Mouse (Mus musculus): ENCODE data around the gene Asb2. TPM values are rescaled to one million over a fixed set of nuclear protein-coding genes. Genes with fewer than 3 reads are reported as not detected.

Gene Asb2
- polyA plus RNA-seq, 1 experiment from 2014 or later: 0.40 TPM

DNA sequence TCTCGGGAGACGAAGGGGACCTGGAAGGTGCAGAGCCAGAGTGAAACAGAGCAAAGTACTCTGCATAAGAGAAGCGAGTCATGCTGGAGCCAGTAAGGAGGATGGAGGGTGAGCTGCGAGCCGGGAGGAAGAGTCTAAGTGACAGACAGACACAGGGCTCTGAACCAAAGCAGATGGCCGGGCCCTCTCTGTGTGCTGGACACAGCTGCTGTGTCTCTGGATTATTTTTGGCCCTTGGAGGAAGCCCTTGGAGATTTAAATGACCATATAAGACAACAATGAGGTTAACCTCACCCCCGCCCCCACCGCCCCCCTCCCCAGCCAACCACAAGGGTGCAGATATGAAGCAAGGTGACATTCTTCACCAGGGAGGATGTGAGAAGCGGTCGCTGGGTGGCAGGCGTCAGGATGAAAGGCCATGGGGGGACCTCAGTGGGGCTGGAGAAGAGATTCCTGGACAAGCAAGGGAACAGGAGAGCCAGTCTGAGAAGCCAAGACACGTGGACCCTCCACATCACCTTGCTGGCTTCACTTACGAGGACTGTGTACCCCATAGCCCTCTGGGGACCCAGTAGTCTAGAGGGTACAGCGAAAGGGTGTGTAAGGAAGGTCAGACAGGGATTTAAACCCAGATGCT, 17.5 kb downstream of the Asb2 start:
- no peak overlapping the region for H3K27ac ChIP-seq (ENCODE audit: low read depth, low read length)

DNA sequence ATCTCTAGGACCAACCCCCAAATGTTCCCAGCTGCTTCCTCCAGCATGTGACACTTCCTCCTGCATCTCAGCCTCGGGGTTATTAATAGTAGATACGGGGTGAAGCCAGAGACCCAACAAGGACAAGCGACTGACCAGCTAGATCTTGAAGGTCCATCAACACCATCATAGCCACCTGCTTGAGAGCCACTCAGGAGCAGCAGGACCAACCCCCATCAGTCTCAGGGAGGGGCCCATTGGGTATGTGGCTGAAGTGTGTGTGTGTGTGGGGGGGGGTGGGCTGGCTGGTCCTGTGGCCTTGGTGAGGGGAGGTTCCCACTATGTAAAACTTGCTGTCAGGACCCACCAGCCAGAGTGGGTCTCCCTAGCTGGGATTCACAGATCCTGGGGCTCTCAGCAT, 19.0 kb downstream of the Asb2 start:
- H3K9me3 ChIP-seq (ENCODE audit: control insufficient read depth, low read length): no peaks in the 10 kb centered on the region
- H3K9ac ChIP-seq (ENCODE audit: low read length): no peak overlapping the region
- no peaks in the 10 kb centered on the region for H3K4me1 ChIP-seq (replicated peaks; ENCODE audit: control insufficient read depth, insufficient read depth, low read length)
- no peak overlapping the region for H3K27ac ChIP-seq (ENCODE audit: low read depth, low read length)
- no peaks in the 10 kb centered on the region for H3K27me3 ChIP-seq (ENCODE audit: control insufficient read depth, insufficient read depth, low read length)
- H3K4me3 ChIP-seq (ENCODE audit: low read depth, low read length): no peak overlapping the region
- H3K4me2 ChIP-seq (ENCODE audit: low read depth, low read length, severe bottlenecking): no peak overlapping the region
- H3K36me3 ChIP-seq (ENCODE audit: control insufficient read depth, insufficient read depth, low read length): no peaks in the 10 kb centered on the region
- ATAC-seq (replicated peaks; ENCODE audit: low FRiP score) (no peak), DNase-seq (ENCODE audit: low spot score) (no peak)
- 84% methylated on average over 3 of the region's 3 CpGs for WGBS

More for the DNA sequence above, 17.5 kb downstream of the Asb2 start:
- H3K4me1 ChIP-seq (replicated peaks; ENCODE audit: control insufficient read depth, insufficient read depth, low read length): no peaks in the 10 kb centered on the region
- DNase-seq (ENCODE audit: low spot score): no peak
- WGBS: 86% methylated on average over 14 of the region's 14 CpGs
- H3K9ac ChIP-seq (ENCODE audit: low read length): no peak overlapping the region
- no peaks in the 10 kb centered on the region for H3K9me3 ChIP-seq (ENCODE audit: control insufficient read depth, low read length)
- H3K36me3 ChIP-seq (ENCODE audit: control insufficient read depth, insufficient read depth, low read length): no peaks in the 10 kb centered on the region
- no peak overlapping the region for H3K4me2 ChIP-seq (ENCODE audit: low read depth, low read length, severe bottlenecking)
- ATAC-seq (replicated peaks; ENCODE audit: low FRiP score): no peak
- H3K4me3 ChIP-seq (ENCODE audit: low read depth, low read length): no peak overlapping the region
- no peaks in the 10 kb centered on the region for H3K27me3 ChIP-seq (ENCODE audit: control insufficient read depth, insufficient read depth, low read length)

DNA sequence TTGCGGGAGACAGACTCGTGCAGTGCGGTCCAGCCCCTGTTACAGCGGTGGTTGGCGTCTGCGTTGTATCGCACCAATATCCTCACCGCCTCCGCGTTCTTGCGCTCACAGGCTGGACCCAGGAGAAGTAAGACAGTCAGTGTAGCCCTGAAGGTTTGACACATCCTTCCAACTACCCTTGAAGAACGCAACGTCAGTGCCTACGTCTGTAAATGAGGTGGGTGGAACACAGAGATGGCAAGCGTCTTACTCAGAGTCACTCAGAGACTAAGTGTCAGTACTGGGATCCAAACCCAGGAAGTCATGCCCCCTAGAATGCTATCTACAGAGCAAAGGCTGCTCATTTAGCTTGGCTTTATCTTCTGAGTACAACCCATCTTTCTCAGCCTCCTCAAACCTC, 22.4 kb downstream of the Asb2 start:
- H3K27me3 ChIP-seq (ENCODE audit: control insufficient read depth, insufficient read depth, low read length): no peaks in the 10 kb centered on the region
- DNase-seq (ENCODE audit: low spot score): no peak
- ATAC-seq (replicated peaks; ENCODE audit: low FRiP score): no peak

DNA sequence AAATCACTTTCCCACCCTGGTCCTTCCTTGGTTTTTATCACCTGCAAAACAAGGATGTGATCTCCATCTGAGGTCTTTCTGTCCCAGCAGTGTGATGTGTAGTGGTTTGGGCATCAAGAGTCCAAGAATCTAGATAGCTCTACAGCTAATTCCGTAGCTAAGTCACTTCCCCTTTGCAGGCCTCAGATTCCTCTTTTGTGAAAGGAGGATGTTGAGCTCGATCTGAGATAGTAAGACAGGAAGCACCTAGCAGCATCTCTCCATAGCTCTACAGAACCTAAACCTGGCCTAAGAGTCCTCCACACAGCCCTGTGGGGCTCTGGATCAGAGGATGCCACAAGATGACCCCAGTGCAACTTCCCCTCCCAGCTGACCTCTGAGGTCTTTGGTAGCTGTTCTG, 22.9 kb downstream of the Asb2 start:
- H3K4me1 ChIP-seq (replicated peaks; ENCODE audit: control insufficient read depth, insufficient read depth, low read length): no peaks in the 10 kb centered on the region
- no peak for DNase-seq (ENCODE audit: low spot score)
- no peak overlapping the region for H3K4me2 ChIP-seq (ENCODE audit: low read depth, low read length, severe bottlenecking)
- H3K27me3 ChIP-seq (ENCODE audit: control insufficient read depth, insufficient read depth, low read length): no peaks in the 10 kb centered on the region
- no peak overlapping the region for H3K4me3 ChIP-seq (ENCODE audit: low read depth, low read length)
- WGBS: 83% methylated on average over 2 of the region's 2 CpGs
- no peaks in the 10 kb centered on the region for H3K9me3 ChIP-seq (ENCODE audit: control insufficient read depth, low read length)
- no peak for ATAC-seq (replicated peaks; ENCODE audit: low FRiP score)
- no peak overlapping the region for H3K9ac ChIP-seq (ENCODE audit: low read length)
- H3K36me3 ChIP-seq (ENCODE audit: control insufficient read depth, insufficient read depth, low read length): no peaks in the 10 kb centered on the region
- no peak overlapping the region for H3K27ac ChIP-seq (ENCODE audit: low read depth, low read length)

More for the DNA sequence above, 22.4 kb downstream of the Asb2 start:
- H3K4me2 ChIP-seq (ENCODE audit: low read depth, low read length, severe bottlenecking): no peak overlapping the region
- H3K36me3 ChIP-seq (ENCODE audit: control insufficient read depth, insufficient read depth, low read length): no peaks in the 10 kb centered on the region
- H3K4me3 ChIP-seq (ENCODE audit: low read depth, low read length): no peak overlapping the region
- H3K27ac ChIP-seq (ENCODE audit: low read depth, low read length): no peak overlapping the region
- WGBS: 96% methylated on average over 15 of the region's 15 CpGs
- H3K9ac ChIP-seq (ENCODE audit: low read length): no peak overlapping the region
- H3K4me1 ChIP-seq (replicated peaks; ENCODE audit: control insufficient read depth, insufficient read depth, low read length): no peaks in the 10 kb centered on the region
- H3K9me3 ChIP-seq (ENCODE audit: control insufficient read depth, low read length): no peaks in the 10 kb centered on the region

DNA sequence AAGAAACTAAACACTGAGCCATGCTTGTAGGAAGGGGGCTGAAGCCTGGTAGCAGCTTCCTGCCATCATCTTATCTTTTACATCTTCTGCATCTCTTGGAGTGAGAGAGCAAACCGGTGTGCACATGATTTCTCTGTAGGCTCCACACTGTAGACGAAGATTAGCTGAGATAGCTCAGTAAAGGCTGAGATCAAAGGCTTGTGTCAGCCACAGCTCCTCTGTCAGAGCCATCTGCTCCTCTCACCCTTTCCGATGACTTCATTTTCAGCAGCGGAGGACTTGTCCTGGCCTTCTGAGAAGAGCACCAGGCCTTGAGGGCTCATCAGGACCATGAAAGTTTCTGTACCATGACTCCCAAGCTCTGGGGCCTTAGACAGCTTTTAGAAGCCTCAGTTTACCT, 24.3 kb downstream of the Asb2 start:
- 81% methylated on average over 4 of the region's 4 CpGs for WGBS
- no peaks in the 10 kb centered on the region for H3K9me3 ChIP-seq (ENCODE audit: control insufficient read depth, low read length)
- no peak overlapping the region for H3K27ac ChIP-seq (ENCODE audit: low read depth, low read length)
- ATAC-seq (replicated peaks; ENCODE audit: low FRiP score): no peak
- H3K27me3 ChIP-seq (ENCODE audit: control insufficient read depth, insufficient read depth, low read length): no peaks in the 10 kb centered on the region
- H3K9ac ChIP-seq (ENCODE audit: low read length): no peak overlapping the region
- H3K4me2 ChIP-seq (ENCODE audit: low read depth, low read length, severe bottlenecking): no peak overlapping the region
- no peaks in the 10 kb centered on the region for H3K4me1 ChIP-seq (replicated peaks; ENCODE audit: control insufficient read depth, insufficient read depth, low read length)
- H3K4me3 ChIP-seq (ENCODE audit: low read depth, low read length): no peak overlapping the region
- H3K36me3 ChIP-seq (ENCODE audit: control insufficient read depth, insufficient read depth, low read length): no peaks in the 10 kb centered on the region
- no peak for DNase-seq (ENCODE audit: low spot score)

DNA sequence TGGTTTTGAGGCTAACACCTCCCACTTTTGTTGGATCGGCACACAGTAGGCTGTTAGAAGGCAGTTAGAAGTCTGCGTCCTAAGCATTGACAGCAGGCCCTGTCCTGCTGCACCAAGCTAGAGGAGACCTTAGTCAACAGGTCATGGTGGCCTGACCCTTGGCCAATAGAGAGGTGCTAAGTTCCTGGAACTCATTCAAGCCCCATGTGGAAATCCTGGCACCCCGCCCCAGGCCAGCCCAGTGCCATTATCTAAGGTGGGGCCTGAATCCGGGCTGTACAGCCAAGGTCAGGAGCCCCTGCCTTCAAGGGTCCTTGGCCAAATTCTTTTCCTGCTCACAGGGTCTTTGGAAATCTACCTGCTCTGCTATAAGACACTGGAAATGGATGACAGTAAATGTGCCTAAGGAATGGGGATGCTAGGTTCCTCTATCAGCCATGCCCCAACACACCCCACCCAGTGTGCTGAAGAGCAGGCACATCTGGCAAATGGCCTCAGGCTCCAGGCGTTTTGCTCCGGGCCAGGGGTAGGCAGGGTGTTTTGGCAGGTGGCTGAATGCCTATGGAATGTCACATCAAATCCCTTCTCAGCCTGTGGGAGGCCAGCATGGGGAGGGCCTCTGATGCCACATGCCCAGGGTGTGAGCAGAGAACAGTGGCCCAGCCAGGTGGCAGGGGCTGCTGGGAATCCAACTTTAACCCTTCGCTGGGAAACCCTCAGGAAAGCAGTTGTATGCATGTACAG, 27.2 kb downstream of the Asb2 start:
- ATAC-seq (replicated peaks; ENCODE audit: low FRiP score) (no peak), DNase-seq (ENCODE audit: low spot score) (no peak)
- no peak overlapping the region for H3K27ac ChIP-seq (ENCODE audit: low read depth, low read length)
- H3K9me3 ChIP-seq (ENCODE audit: control insufficient read depth, low read length): no peaks in the 10 kb centered on the region
- no peaks in the 10 kb centered on the region for H3K36me3 ChIP-seq (ENCODE audit: control insufficient read depth, insufficient read depth, low read length)
- no peaks in the 10 kb centered on the region for H3K4me1 ChIP-seq (replicated peaks; ENCODE audit: control insufficient read depth, insufficient read depth, low read length)
- H3K27me3 ChIP-seq (ENCODE audit: control insufficient read depth, insufficient read depth, low read length): peaks cover 9% of the 10 kb centered on the region
- no peak overlapping the region for H3K4me2 ChIP-seq (ENCODE audit: low read depth, low read length, severe bottlenecking)
- WGBS: 68% methylated on average over 7 of the region's 7 CpGs
- H3K4me3 ChIP-seq (ENCODE audit: low read depth, low read length): no peak overlapping the region
- H3K9ac ChIP-seq (ENCODE audit: low read length): no peak overlapping the region

DNA sequence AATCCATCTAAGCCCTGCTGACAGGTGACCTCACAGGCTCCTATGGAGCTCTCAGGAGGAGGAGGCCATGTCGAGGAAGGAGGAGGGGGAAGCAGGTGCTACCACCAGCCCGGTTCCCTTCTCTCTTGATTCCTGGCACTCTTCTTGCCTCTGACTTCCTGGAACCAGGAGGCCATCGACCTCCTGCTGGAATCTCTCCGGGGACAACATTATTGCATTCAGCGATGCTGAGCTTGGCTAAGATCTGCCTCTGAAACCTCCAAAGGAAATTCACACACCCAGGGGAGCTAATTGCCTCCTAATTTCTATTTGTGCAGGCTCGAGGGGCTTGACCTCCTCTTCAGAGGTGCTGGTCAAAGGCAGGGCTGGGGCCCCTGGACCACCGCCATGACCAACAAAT, 28.7 kb downstream of the Asb2 start:
- no peaks in the 10 kb centered on the region for H3K9me3 ChIP-seq (ENCODE audit: control insufficient read depth, low read length)
- H3K27me3 ChIP-seq (ENCODE audit: control insufficient read depth, insufficient read depth, low read length): peaks cover 9% of the 10 kb centered on the region
- ATAC-seq (replicated peaks; ENCODE audit: low FRiP score) (no peak), DNase-seq (ENCODE audit: low spot score) (no peak)
- H3K4me2 ChIP-seq (ENCODE audit: low read depth, low read length, severe bottlenecking): no peak overlapping the region
- H3K9ac ChIP-seq (ENCODE audit: low read length): no peak overlapping the region
- no peak overlapping the region for H3K4me3 ChIP-seq (ENCODE audit: low read depth, low read length)
- 30% methylated on average over 7 of the region's 7 CpGs for WGBS
- H3K36me3 ChIP-seq (ENCODE audit: control insufficient read depth, insufficient read depth, low read length): no peaks in the 10 kb centered on the region
- no peaks in the 10 kb centered on the region for H3K4me1 ChIP-seq (replicated peaks; ENCODE audit: control insufficient read depth, insufficient read depth, low read length)
- H3K27ac ChIP-seq (ENCODE audit: low read depth, low read length): no peak overlapping the region

DNA sequence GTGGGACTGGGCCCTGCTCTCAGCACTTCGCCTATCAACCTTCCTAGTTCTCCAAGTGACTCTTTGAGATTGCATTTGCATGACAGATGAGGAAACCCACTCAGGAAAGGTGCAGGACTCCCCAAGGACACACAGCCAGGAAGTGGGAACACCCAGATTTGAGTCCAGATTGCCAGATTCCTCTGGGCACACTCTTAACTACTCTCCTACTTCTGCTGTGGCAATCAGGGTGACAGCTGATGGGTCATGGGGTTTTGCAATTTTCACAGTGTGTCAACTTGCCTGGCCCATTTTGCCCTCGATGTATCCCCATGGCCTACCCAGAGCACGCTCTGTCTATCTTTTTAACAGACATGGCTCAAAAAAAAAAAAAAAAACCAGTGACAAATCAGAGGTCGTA, 29.2 kb downstream of the Asb2 start:
- no peaks in the 10 kb centered on the region for H3K4me1 ChIP-seq (replicated peaks; ENCODE audit: control insufficient read depth, insufficient read depth, low read length)
- H3K9ac ChIP-seq (ENCODE audit: low read length): no peak overlapping the region
- no peaks in the 10 kb centered on the region for H3K36me3 ChIP-seq (ENCODE audit: control insufficient read depth, insufficient read depth, low read length)
- no peak overlapping the region for H3K4me3 ChIP-seq (ENCODE audit: low read depth, low read length)
- DNase-seq (ENCODE audit: low spot score) (no peak), ATAC-seq (replicated peaks; ENCODE audit: low FRiP score) (no peak)
- H3K27me3 ChIP-seq (ENCODE audit: control insufficient read depth, insufficient read depth, low read length): peaks cover 9% of the 10 kb centered on the region
- no peak overlapping the region for H3K4me2 ChIP-seq (ENCODE audit: low read depth, low read length, severe bottlenecking)
- 76% methylated on average over 4 of the region's 4 CpGs for WGBS
- no peak overlapping the region for H3K27ac ChIP-seq (ENCODE audit: low read depth, low read length)
- H3K9me3 ChIP-seq (ENCODE audit: control insufficient read depth, low read length): no peaks in the 10 kb centered on the region

Measured in forebrain, embryonic 11.5 days (tissue).